Mouse (Mus musculus) liver, embryonic 16.5 days (tissue): ENCODE data around the gene Gprc5a. TPM values are rescaled to one million over a fixed set of nuclear protein-coding genes. Genes with fewer than 3 reads are reported as not detected.

Experiments used
- ATAC-seq: fragments of 200-750 bp; cut with Nextera tagmentation; 2 replicates; pipeline ENCODE4 v1.8.0; 2017; ENCODE audit warnings: low read depth, mild to moderate bottlenecking, moderate number of reproducible peaks, moderate library complexity
- H3K27ac ChIP-seq: fragments of 300-500 bp; sonication (generic); 2 replicates; pipeline ENCODE4 v1.5.1; 2014; ENCODE audit warnings: mild to moderate bottlenecking, low read length
- H3K27me3 ChIP-seq: fragments of 300-500 bp; sonication (generic); 2 replicates; pipeline ENCODE4 v1.6.1; 2014; ENCODE audit warnings: low read depth, low read length, mixed read lengths; ENCODE audit not compliant: control insufficient read depth, insufficient read depth
- H3K36me3 ChIP-seq: fragments of 300-500 bp; sonication (generic); 2 replicates; pipeline ENCODE4 v1.6.1; 2014; ENCODE audit warnings: mild to moderate bottlenecking; ENCODE audit not compliant: control insufficient read depth, insufficient read depth
- H3K4me1 ChIP-seq: fragments of 300-500 bp; sonication (generic); 2 replicates; pipeline ENCODE4 v1.6.1; 2014; ENCODE audit warnings: low read depth, low read length, mixed read lengths; ENCODE audit not compliant: control insufficient read depth
- H3K4me2 ChIP-seq: fragments of 300-500 bp; sonication (generic); 2 replicates; pipeline ENCODE4 v1.6.1; 2014; ENCODE audit warnings: low read depth, low read length, mixed read lengths
- H3K4me3 ChIP-seq: fragments of 300-500 bp; sonication (generic); 2 replicates; pipeline ENCODE4 v1.5.1; 2014; ENCODE audit warnings: low read depth, mild to moderate bottlenecking, low read length
- H3K9ac ChIP-seq: fragments of 300-500 bp; sonication (generic); 2 replicates; pipeline ENCODE4 v1.6.1; 2014; ENCODE audit warnings: low read depth, low read length
- H3K9me3 ChIP-seq: fragments of 300-500 bp; sonication (generic); replicated peaks from 2 replicates; pipeline ENCODE4 v1.6.1; 2016; ENCODE audit warnings: low read length; ENCODE audit not compliant: control insufficient read depth
- WGBS: fragments of 180-500 bp; shearing (Covaris S2); extraction: QIAGEN DNeasy Blood & Tissue Kit; methylation state at CpG from one replicate; pipeline ENCODE4 v1.1.7; 2014; ENCODE audit not compliant: insufficient replicate concordance; 5-methylcytosine and 5-hydroxymethylcytosine counted together
- polyA plus RNA-seq: library from polyadenylated mRNA; unstranded; fragments of >200 nt; fragmentation: Nextera tagmentation; extraction: Ambion mirVana; gene quantifications from 2 replicates; pipeline ENCODE4 v1.2.1, GENCODE M21; 2015

Gprc5a gene
- polyA plus RNA-seq, 1 experiment from 2014 or later, result 0.19 TPM

DNA sequence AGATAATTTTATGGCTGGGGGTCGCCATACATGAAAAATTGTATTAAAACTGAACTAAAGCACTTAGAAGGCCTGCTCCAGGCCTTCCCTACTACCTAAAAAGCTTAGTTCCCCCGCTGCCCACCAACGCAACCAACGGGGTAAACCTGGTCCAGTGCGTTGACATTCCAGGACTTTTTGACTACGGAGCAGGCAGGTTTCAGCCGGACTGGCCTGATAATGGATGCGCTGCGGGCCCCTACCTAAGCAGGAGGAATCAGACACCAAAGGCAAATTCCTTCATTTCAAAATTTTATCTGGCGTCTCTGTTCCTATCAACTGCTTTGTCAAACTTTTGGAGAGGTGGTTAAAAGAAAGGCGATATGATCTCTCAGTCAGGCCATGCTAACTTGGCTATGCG lies 830 bp upstream of the Gprc5a start:
- WGBS, result 71% methylated on average over 12 of the region's 12 CpGs
- peak overlapping the region; percentile 84; the same call in 1 of the 2 replicates for H3K4me2 ChIP-seq
- peaks cover 6% of the 10 kb centered on the region for H3K4me1 ChIP-seq
- H3K27me3 ChIP-seq, result no peaks in the 10 kb centered on the region; the same call in 1 of the 2 replicates
- no peak overlapping the region for H3K4me3 ChIP-seq
- ATAC-seq, result no peak
- no peak overlapping the region for H3K27ac ChIP-seq
- no peak overlapping the region for H3K9ac ChIP-seq
- H3K36me3 ChIP-seq, result no peaks in the 10 kb centered on the region
- no peaks in the 10 kb centered on the region for H3K9me3 ChIP-seq

- no peaks in the 10 kb centered on the region; the same call in 1 of the 2 replicates for H3K27me3 ChIP-seq
- no peak overlapping the region for H3K27ac ChIP-seq
- ATAC-seq, result no peak
- H3K4me2 ChIP-seq, result no peak overlapping the region
- no peak overlapping the region for H3K4me3 ChIP-seq
- peaks cover 6% of the 10 kb centered on the region for H3K4me1 ChIP-seq
- no peaks in the 10 kb centered on the region for H3K36me3 ChIP-seq
- H3K9ac ChIP-seq, result no peak overlapping the region
- 61% methylated on average over 6 of the region's 6 CpGs for WGBS
- H3K9me3 ChIP-seq, result no peaks in the 10 kb centered on the region
Observed at GRCm38 (mm10) chr6:135066795-135067445, 1.5 kb downstream of the Gprc5a start.

- no peak overlapping the region for H3K27ac ChIP-seq
- no peak for ATAC-seq
- no peaks in the 10 kb centered on the region for H3K9me3 ChIP-seq
- H3K9ac ChIP-seq, result no peak overlapping the region
- H3K36me3 ChIP-seq, result no peaks in the 10 kb centered on the region
- H3K4me1 ChIP-seq, result peaks cover 6% of the 10 kb centered on the region
- no peaks in the 10 kb centered on the region; the same call in 1 of the 2 replicates for H3K27me3 ChIP-seq
- WGBS, result 71% methylated on average over 5 of the region's 5 CpGs
- H3K4me2 ChIP-seq, result no peak overlapping the region
- H3K4me3 ChIP-seq, result no peak overlapping the region
Observed at GRCm38 (mm10) chr6:135068221-135068620, 2.8 kb downstream of the Gprc5a start.

GRCm38 (mm10) chr6:135069856-135070255 lies 4.4 kb downstream of the Gprc5a start:
- no peak overlapping the region for H3K4me2 ChIP-seq
- H3K36me3 ChIP-seq, result no peaks in the 10 kb centered on the region
- peaks cover 5% of the 10 kb centered on the region for H3K4me1 ChIP-seq
- WGBS, result 50% methylated on average over 6 of the region's 6 CpGs
- H3K9me3 ChIP-seq, result no peaks in the 10 kb centered on the region
- ATAC-seq, result no peak
- no peak overlapping the region for H3K27ac ChIP-seq
- H3K4me3 ChIP-seq, result no peak overlapping the region
- H3K9ac ChIP-seq, result no peak overlapping the region
- H3K27me3 ChIP-seq, result no peaks in the 10 kb centered on the region; the same call in 1 of the 2 replicates

DNA sequence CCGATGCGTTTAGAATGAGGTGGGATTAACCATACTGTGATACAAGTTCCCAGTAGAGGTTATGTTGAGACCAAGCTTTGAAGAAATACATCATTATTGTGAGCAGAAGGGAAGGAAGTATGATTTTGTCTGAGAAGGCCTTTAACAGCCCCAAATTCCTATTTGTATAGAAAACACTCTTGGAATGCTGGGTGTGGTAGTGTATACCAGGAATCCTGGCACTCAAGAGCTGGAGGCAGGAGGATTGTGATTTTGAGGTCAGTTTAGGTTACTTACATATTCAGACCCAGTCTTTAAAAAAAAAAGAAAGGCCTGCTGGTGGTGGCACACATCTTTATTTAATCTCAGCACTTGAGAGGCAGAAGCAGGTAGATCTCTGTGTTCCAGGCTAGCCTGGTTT lies 4.9 kb downstream of the Gprc5a start:
- ATAC-seq, result no peak
- H3K4me2 ChIP-seq, result no peak overlapping the region
- no peak overlapping the region for H3K27ac ChIP-seq
- 63% methylated on average over 2 of the region's 2 CpGs for WGBS
- H3K27me3 ChIP-seq, result no peaks in the 10 kb centered on the region; the same call in 1 of the 2 replicates
- no peak overlapping the region for H3K9ac ChIP-seq
- no peak overlapping the region for H3K4me3 ChIP-seq
- H3K36me3 ChIP-seq, result no peaks in the 10 kb centered on the region
- peaks cover 2% of the 10 kb centered on the region; the same call in 1 of the 2 replicates for H3K4me1 ChIP-seq
- H3K9me3 ChIP-seq, result no peaks in the 10 kb centered on the region

DNA sequence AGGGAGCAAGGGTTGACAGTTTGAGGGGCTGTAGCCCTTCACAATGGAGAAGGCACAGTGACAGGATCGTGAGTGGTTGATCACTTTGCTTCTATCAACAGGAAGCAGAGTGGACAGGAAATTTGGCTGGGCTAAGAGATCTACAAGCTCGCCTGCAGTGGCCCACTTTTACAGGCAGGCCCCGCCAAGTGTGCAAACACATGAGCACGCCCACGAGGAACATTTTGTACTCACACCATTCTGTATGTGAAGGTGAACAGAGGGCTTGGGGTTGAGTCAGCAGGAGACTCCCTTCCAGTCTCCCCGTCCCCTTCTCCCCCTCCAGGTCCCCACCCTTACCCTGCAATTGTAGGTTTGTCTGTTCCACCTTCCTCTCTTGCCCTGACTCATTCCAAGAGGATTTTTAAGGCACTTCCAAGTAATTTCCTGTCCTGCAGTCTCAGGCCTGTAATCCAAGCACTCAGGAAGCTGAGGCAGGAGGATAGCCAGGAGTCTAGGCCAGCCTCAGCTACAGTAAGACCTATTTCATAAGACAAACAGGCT lies 9.0 kb downstream of the Gprc5a start:
- WGBS, result 33% methylated on average over 6 of the region's 6 CpGs
- no peak for ATAC-seq

DNA sequence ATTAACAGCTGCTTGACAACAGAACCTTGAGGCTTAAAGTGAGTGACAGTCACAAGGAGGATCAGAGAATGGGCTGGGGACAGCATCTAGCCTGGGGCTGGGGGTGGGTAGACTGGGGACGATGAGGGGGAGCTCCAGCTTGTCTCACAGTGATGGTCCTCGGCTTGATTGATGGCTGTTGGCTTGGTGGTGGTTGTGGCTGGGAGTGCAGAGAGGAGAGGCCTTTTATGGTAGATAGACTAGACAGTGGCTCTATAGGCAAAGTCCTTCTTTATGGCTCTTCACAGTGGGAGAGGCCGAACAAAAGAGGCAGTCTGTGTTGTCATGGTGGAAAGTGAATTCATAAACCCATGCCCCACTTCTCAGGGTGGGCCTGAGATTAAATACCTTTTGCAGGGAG lies 10.8 kb downstream of the Gprc5a start:
- H3K27ac ChIP-seq, result no peak overlapping the region
- 45% methylated on average over 3 of the region's 3 CpGs for WGBS
- no peaks in the 10 kb centered on the region for H3K9me3 ChIP-seq
- no peak overlapping the region for H3K4me3 ChIP-seq
- no peaks in the 10 kb centered on the region for H3K36me3 ChIP-seq
- H3K4me2 ChIP-seq, result no peak overlapping the region
- H3K9ac ChIP-seq, result no peak overlapping the region
- H3K27me3 ChIP-seq, result no peaks in the 10 kb centered on the region
- no peak for ATAC-seq
- no peaks in the 10 kb centered on the region for H3K4me1 ChIP-seq

More for the DNA sequence above, 9.0 kb downstream of the Gprc5a start:
- Histone ChIP-seq H3K4me2 (no peak overlapping the region), H3K9ac (no peak overlapping the region), H3K36me3 (no peaks in the 10 kb centered on the region), H3K9me3 (no peaks in the 10 kb centered on the region), H3K27me3 (no peaks in the 10 kb centered on the region), H3K4me3 (no peak overlapping the region), H3K27ac (no peak overlapping the region), H3K4me1 (no peaks in the 10 kb centered on the region)

GRCm38 (mm10) chr6:135078420-135078819 lies 13.0 kb downstream of the Gprc5a start:
- no peaks in the 10 kb centered on the region for H3K36me3 ChIP-seq
- no peak overlapping the region for H3K4me3 ChIP-seq
- H3K4me1 ChIP-seq, result no peaks in the 10 kb centered on the region
- H3K4me2 ChIP-seq, result no peak overlapping the region
- 41% methylated on average over 12 of the region's 12 CpGs for WGBS
- H3K27me3 ChIP-seq, result no peaks in the 10 kb centered on the region
- no peak for ATAC-seq
- no peaks in the 10 kb centered on the region for H3K9me3 ChIP-seq
- no peak overlapping the region for H3K9ac ChIP-seq
- H3K27ac ChIP-seq, result no peak overlapping the region

DNA sequence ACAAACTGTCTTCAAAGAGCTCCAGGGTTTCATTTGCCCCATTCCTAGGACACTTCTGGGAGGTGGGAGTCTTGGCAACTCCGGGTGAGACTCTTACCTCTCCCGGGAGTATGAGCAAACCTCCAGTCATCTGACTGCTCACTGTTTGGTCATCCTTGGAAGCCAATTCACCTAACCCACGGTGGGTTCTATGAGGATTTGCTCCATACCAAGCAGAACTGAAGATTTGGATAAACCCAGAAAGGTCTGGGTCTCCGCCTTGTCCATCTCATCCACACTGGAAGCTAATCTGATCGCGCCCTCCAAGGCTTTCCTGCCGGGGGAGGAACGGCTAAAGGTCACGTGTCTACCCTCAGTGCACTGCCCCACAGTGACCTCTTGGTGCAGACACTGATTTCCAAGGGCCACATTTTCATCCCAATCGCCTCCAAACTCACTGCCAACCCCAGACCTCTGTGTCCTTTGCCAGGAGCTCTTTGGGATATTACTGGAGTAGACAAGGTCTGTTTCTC lies 18.6 kb downstream of the Gprc5a start:
- Histone ChIP-seq H3K4me1 (no peaks in the 10 kb centered on the region), H3K9me3 (no peaks in the 10 kb centered on the region), H3K4me2 (no peak overlapping the region), H3K36me3 (no peaks in the 10 kb centered on the region), H3K27ac (no peak overlapping the region), H3K4me3 (no peak overlapping the region), H3K27me3 (no peaks in the 10 kb centered on the region), H3K9ac (no peak overlapping the region)
- WGBS, result 59% methylated on average over 10 of the region's 10 CpGs
- ATAC-seq, result no peak
